Mouse (Mus musculus) midbrain, embryonic 10.5 days (tissue): ENCODE measurements at regions not wholly inside any gene's neighbourhood (a gene's known extent, or its start where the extent isn't known, plus 50 kb on each side); places are given as distances from the start of the nearest gene placed in this dataset.

Experiments used
- DNase-seq: peaks from one replicate; pipeline ENCODE4 v3.0.0-alpha.2; 2017; ENCODE audit warnings: low spot score
- H3K27ac ChIP-seq: fragments of 300-500 bp; sonication (generic); replicated peaks from 2 replicates; pipeline ENCODE4 v1.5.1; 2016; ENCODE audit warnings: mild to moderate bottlenecking
- H3K27me3 ChIP-seq: fragments of 300-500 bp; sonication (generic); 2 replicates; pipeline ENCODE4 v1.6.1; 2016; ENCODE audit warnings: low read depth, mild to moderate bottlenecking; ENCODE audit not compliant: poor library complexity, severe bottlenecking
- H3K36me3 ChIP-seq: fragments of 300-500 bp; sonication (generic); 2 replicates; pipeline ENCODE4 v1.6.1; 2016; ENCODE audit warnings: mild to moderate bottlenecking, moderate library complexity
- H3K4me1 ChIP-seq: fragments of 300-500 bp; sonication (generic); 2 replicates; pipeline ENCODE4 v1.6.1; 2016
- H3K4me3 ChIP-seq: fragments of 300-500 bp; sonication (generic); 2 replicates; pipeline ENCODE4 v1.5.1; 2016; ENCODE audit warnings: mild to moderate bottlenecking, moderate library complexity
- H3K9me3 ChIP-seq: fragments of 300-500 bp; sonication (generic); replicated peaks from 2 replicates; pipeline ENCODE4 v1.6.1; 2016; ENCODE audit warnings: mild to moderate bottlenecking
- WGBS: fragments of 180-500 bp; shearing (Covaris S2); methylation state at CpG from one replicate; pipeline ENCODE4 v1.1.7; 2016; 5-methylcytosine and 5-hydroxymethylcytosine counted together

- Histone ChIP-seq H3K9me3 (no peaks in the 10 kb centered on the region), H3K27me3 (no peaks in the 10 kb centered on the region), H3K27ac (no peak overlapping the region), H3K4me3 (no peak overlapping the region), H3K36me3 (no peaks in the 10 kb centered on the region), H3K4me1 (no peaks in the 10 kb centered on the region)
- 58% methylated on average over 15 of the region's 15 CpGs for WGBS
- peak; percentile 64 for DNase-seq
These were observed 251.0 kb upstream of the Ccdc54 start for GRCm38 (mm10) chr16:50841677-50842580.

DNA sequence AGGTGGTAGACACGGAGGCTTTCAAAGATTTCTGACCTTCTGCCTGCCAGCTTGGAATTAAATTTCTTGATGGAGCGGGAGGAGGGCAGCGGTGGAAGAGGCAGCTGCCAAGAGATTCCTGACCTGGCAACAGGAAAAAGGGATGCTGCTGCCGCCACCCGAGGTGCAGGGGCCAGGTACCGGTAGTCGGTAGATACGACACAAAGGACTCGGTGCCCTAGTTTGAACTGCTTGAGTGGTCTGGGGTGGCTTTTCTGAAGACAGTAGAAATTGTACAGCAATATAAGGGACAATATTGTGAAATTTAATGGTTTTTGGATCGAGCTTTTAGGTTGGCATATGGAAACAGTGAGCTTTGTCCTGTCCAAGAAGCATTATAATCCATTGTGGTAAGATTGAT lies 250.3 kb upstream of the Ccdc54 start:
- no peaks in the 10 kb centered on the region for H3K9me3 ChIP-seq
- H3K36me3 ChIP-seq: no peaks in the 10 kb centered on the region
- WGBS: 79% methylated on average over 10 of the region's 10 CpGs
- no peak overlapping the region for H3K4me3 ChIP-seq
- DNase-seq: no peak
- H3K4me1 ChIP-seq: no peaks in the 10 kb centered on the region
- H3K27me3 ChIP-seq: no peaks in the 10 kb centered on the region
- no peak overlapping the region for H3K27ac ChIP-seq

DNA sequence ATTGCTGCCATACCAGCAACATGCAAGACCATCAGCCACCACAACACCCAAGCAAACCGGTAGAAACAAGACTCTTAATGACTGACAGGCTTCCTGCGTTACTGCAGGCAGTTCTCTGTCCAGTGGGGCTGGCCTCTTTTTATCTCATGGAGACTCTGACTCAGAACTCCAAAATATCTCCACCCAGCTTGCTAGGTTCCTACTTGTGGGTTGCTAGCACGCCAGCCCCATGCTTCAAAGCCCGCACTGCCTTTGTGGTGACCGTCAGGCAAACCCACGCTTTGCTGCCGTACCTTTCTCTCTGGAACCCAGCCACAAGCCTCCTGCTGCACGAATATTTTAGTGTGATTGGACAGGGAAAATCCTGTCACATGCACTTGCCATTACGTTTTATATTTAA lies 248.7 kb upstream of the Ccdc54 start:
- H3K27me3 ChIP-seq: no peaks in the 10 kb centered on the region
- H3K36me3 ChIP-seq: no peaks in the 10 kb centered on the region
- H3K4me3 ChIP-seq: no peak overlapping the region
- H3K4me1 ChIP-seq: no peaks in the 10 kb centered on the region
- DNase-seq: no peak
- H3K9me3 ChIP-seq: no peaks in the 10 kb centered on the region
- H3K27ac ChIP-seq: no peak overlapping the region
- WGBS: 84% methylated on average over 9 of the region's 9 CpGs

DNA sequence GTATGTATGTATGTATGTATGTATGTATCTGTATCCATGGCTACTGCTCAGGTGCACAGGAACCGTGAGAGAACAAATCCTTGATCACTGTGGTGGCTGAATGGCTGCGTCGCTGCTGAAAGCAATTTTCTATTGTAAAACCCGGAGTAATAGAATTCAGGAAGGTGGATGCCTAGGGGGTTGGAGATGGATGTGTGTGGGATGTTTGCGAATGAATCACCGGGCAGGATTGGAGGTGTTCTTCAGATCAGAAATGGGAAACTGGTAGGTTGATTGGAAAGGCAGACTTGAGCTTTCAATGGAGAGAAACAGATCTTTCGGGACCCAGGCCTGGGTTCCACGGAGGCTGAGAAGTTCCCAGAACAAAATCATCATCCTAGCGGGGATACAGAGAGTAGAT lies 246.5 kb upstream of the Ccdc54 start:
- 92% methylated on average over 9 of the region's 9 CpGs for WGBS

GRCm38 (mm10) chr16:50836457-50836856 lies 245.5 kb upstream of the Ccdc54 start:
- Histone ChIP-seq H3K27me3 (no peaks in the 10 kb centered on the region), H3K4me1 (no peaks in the 10 kb centered on the region), H3K9me3 (no peaks in the 10 kb centered on the region), H3K4me3 (no peak overlapping the region), H3K27ac (no peak overlapping the region), H3K36me3 (no peaks in the 10 kb centered on the region)
- no peak for DNase-seq
- WGBS: 84% methylated on average over 4 of the region's 4 CpGs

More for the DNA sequence above, 246.5 kb upstream of the Ccdc54 start:
- no peaks in the 10 kb centered on the region for H3K27me3 ChIP-seq
- no peak for DNase-seq
- no peaks in the 10 kb centered on the region for H3K4me1 ChIP-seq
- H3K9me3 ChIP-seq: no peaks in the 10 kb centered on the region
- no peaks in the 10 kb centered on the region for H3K36me3 ChIP-seq
- no peak overlapping the region for H3K4me3 ChIP-seq
- no peak overlapping the region for H3K27ac ChIP-seq

DNA sequence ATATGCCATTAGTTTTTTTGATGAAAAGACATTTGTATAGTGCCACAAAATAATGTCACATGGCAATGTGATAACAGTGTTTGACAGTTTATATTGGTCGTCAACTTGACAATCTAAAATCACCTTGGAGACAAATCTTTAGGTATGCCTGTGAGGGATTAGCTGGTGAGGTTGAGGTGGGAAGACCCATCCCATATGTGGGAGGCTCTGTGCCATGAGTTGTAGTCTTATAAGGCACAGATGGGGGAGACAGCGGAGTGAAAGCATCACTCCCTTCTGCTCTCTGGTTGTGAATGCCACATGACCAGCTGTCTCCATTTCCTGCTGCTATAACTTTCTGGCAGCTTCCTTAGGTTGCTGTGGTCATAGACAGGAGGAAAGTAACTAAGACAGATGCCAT lies 242.4 kb upstream of the Ccdc54 start:
- H3K36me3 ChIP-seq: no peaks in the 10 kb centered on the region
- no peak overlapping the region for H3K4me3 ChIP-seq
- H3K4me1 ChIP-seq: no peaks in the 10 kb centered on the region
- no peak overlapping the region for H3K27ac ChIP-seq
- no peaks in the 10 kb centered on the region for H3K9me3 ChIP-seq
- DNase-seq: no peak
- no peaks in the 10 kb centered on the region for H3K27me3 ChIP-seq
- 91% methylated on average over 2 of the region's 2 CpGs for WGBS

GRCm38 (mm10) chr16:50822352-50822751 lies 231.4 kb upstream of the Ccdc54 start:
- 85% methylated on average over 7 of the region's 7 CpGs for WGBS
- H3K27me3 ChIP-seq: no peaks in the 10 kb centered on the region
- H3K4me1 ChIP-seq: no peaks in the 10 kb centered on the region
- no peak overlapping the region for H3K4me3 ChIP-seq
- DNase-seq: no peak
- no peaks in the 10 kb centered on the region for H3K36me3 ChIP-seq
- H3K27ac ChIP-seq: no peak overlapping the region
- no peaks in the 10 kb centered on the region for H3K9me3 ChIP-seq

- H3K9me3 ChIP-seq: no peaks in the 10 kb centered on the region
- no peaks in the 10 kb centered on the region for H3K27me3 ChIP-seq
- no peak overlapping the region for H3K27ac ChIP-seq
- 84% methylated on average over 4 of the region's 4 CpGs for WGBS
- H3K4me1 ChIP-seq: no peaks in the 10 kb centered on the region
- H3K36me3 ChIP-seq: no peaks in the 10 kb centered on the region
- H3K4me3 ChIP-seq: no peak overlapping the region
- no peak for DNase-seq
These were observed 223.7 kb upstream of the Ccdc54 start for GRCm38 (mm10) chr16:50814626-50815025.

DNA sequence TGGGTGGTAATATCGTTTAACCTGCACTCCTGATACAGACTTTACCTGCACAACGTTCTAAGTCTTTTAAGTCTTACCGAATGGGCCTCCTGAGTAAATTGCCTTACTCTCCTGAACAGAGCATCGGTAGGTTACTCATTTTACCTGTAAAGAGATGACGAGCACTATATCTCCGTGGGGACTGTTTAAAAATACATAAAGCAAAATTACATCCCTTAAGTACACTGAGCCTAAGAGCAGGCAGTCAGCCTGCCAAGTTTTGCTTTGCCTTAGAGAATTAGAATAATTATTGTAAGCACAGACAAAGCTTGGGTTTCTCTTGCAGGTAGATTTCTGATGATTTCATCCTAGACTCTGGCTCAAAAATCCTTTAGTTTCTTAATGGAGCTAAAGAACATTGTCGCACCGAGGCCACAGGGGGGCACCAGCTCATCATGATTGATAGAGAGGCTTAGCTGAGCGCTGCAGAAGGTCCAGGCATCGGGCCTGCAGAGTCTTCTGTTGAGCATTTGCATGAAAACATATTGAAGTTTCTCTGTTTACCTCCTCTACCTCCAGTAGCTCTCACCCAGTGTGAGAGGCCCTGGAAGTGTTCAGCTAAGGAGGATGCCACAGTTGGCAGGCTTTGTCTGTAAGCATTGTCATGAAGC lies 208.3 kb upstream of the Ccdc54 start:
- Histone ChIP-seq H3K4me3 (no peak overlapping the region), H3K9me3 (no peaks in the 10 kb centered on the region), H3K4me1 (no peaks in the 10 kb centered on the region), H3K27ac (no peak overlapping the region), H3K36me3 (no peaks in the 10 kb centered on the region), H3K27me3 (no peaks in the 10 kb centered on the region)
- DNase-seq: peak; percentile 55
- 52% methylated on average over 10 of the region's 10 CpGs for WGBS

GRCm38 (mm10) chr16:50798095-50798494 lies 207.1 kb upstream of the Ccdc54 start:
- Histone ChIP-seq H3K4me3 (no peak overlapping the region), H3K4me1 (no peaks in the 10 kb centered on the region), H3K27ac (no peak overlapping the region), H3K36me3 (no peaks in the 10 kb centered on the region), H3K9me3 (no peaks in the 10 kb centered on the region), H3K27me3 (no peaks in the 10 kb centered on the region)
- 74% methylated on average over 6 of the region's 6 CpGs for WGBS
- no peak for DNase-seq

GRCm38 (mm10) chr16:50792960-50793359 lies 202.0 kb upstream of the Ccdc54 start:
- H3K4me1 ChIP-seq: peaks cover 2% of the 10 kb centered on the region; the same call in 1 of the 2 replicates
- no peaks in the 10 kb centered on the region for H3K9me3 ChIP-seq
- no peaks in the 10 kb centered on the region for H3K36me3 ChIP-seq
- no peak for DNase-seq
- no peak overlapping the region for H3K27ac ChIP-seq
- H3K27me3 ChIP-seq: no peaks in the 10 kb centered on the region
- no peak overlapping the region for H3K4me3 ChIP-seq
- WGBS: 84% methylated on average over 2 of the region's 2 CpGs

GRCm38 (mm10) chr16:50792506-50792905 lies 201.6 kb upstream of the Ccdc54 start:
- Histone ChIP-seq H3K9me3 (no peaks in the 10 kb centered on the region), H3K4me1 (peaks cover 2% of the 10 kb centered on the region; the same call in 1 of the 2 replicates), H3K36me3 (no peaks in the 10 kb centered on the region), H3K27ac (no peak overlapping the region), H3K27me3 (no peaks in the 10 kb centered on the region), H3K4me3 (no peak overlapping the region)
- WGBS: 34% methylated on average over 2 of the region's 2 CpGs
- no peak for DNase-seq

DNA sequence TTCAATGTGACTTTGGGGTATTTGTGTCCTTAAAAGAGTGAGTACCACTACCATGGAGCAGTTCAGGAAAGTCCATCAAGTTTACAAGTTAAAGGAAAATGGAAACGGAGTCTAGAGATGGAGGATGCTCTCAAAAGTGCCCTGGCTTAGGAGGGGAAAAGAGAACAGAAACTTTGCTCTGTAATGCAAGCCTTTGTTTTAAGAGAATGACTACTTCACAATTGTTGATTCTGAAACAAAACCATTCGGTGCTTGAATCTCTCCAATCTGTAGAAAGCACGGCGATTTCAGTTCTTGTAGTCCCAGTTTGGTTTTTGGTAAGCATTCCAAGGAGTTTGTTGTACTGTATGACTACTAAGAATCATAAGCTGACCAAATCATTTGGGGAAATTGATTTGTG lies 197.7 kb upstream of the Ccdc54 start:
- WGBS: 90% methylated on average over 4 of the region's 4 CpGs
- no peaks in the 10 kb centered on the region for H3K9me3 ChIP-seq
- H3K27ac ChIP-seq: no peak overlapping the region
- no peaks in the 10 kb centered on the region for H3K27me3 ChIP-seq
- H3K4me3 ChIP-seq: no peak overlapping the region
- DNase-seq: no peak
- H3K36me3 ChIP-seq: no peaks in the 10 kb centered on the region
- peaks cover 11% of the 10 kb centered on the region for H3K4me1 ChIP-seq
